Mouse (Mus musculus): ENCODE results near the gene Plppr3. TPM values are rescaled to one million over a fixed set of nuclear protein-coding genes. Genes with fewer than 3 reads are reported as not detected.

Plppr3 gene
- polyA plus RNA-seq, 1 experiment from 2014 or later = 16.4 TPM

DNA sequence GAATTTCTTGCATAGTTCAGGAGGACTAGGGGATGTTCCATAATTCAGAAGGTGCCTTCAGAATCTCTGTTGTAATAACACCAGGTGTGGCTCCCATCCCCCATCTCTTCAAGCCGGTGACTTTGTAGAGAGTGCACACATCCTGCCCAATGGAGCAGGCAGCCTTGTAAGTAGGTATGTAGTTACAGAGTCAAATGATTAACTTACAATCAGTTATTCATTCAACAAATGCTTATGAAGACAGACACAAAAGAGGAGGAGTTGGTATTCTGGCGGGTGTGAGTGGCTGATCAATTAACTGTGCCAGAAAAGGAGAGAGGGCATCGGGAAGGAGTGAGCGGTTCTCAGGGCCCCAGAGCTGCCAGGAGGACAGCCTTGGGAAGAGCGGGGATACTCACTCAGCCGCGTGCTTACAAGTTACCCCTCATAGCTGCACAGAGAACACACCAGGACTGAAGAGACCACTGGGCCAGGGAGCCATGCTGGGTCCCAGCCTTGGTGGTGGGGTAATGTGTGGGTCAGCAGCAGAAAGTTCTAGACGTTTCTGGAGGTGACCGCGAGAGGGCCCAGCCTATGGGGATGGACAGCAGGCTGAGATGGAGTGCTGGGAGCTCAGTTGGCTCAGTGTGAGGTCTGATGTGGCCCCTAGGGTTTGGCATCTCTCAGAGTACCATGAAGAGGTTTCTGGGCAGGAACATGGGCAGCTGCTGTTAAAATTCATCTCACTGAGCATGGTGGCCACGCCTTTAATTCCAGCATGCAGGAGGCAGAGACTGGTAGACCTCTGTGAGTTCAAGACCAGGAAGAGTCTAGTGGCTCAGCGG lies 58.6 kb downstream of the Plppr3 start:
- Histone ChIP-seq H3K36me3 (peaks cover 53% of the 10 kb centered on the region), H3K4me2 (no peak overlapping the region), H3K27me3 (replicated peaks) (no peaks in the 10 kb centered on the region), H3K9me3 (no peaks in the 10 kb centered on the region), H3K4me3 (no peak overlapping the region), H3K4me1 (0 out of 2 replicates have a peak, but pooled peaks cover 2% of the 10 kb centered on the region), H3K9ac (no peak overlapping the region), H3K27ac (replicated peaks) (no peak overlapping the region)
- 84% methylated on average over 12 of the region's 12 CpGs for WGBS
- ATAC-seq (ENCODE audit: extremely low read depth, insufficient number of reproducible peaks, low FRiP score, low TSS enrichment) = no peak

DNA sequence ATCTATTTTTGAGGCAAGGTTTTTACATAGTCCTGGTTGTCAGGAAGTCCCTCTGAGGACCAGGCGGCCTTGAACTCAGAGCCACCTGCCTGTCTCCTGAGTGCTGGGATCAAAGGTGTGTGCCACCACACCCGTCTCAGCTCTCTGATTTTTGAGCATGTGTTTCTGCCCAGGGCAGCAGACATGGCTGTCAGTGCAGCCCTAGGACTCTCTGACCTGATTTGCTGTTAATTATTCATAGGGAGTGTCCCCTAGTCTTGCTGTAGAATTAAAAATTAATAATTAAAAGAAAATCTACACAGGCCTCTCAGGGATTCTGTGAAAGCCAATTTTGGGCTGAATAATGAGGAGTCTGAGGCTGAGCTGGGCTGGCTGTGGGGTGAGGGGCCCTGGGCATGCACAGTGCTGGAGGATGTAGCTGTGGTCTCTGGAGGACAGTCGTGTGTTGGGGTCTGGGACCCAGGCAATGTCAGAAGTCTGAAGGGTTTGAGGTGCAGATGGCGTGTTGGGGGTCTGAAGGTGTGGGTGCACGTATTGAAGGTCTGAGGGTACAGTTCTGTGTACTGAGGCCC lies 60.1 kb downstream of the Plppr3 start:
- H3K4me1 ChIP-seq = 0 out of 2 replicates have a peak, but pooled peaks cover 2% of the 10 kb centered on the region
- peaks cover 58% of the 10 kb centered on the region for H3K36me3 ChIP-seq
- H3K27ac ChIP-seq (replicated peaks) = no peak overlapping the region
- H3K27me3 ChIP-seq (replicated peaks) = no peaks in the 10 kb centered on the region
- no peak for ATAC-seq (ENCODE audit: extremely low read depth, insufficient number of reproducible peaks, low FRiP score, low TSS enrichment)
- 74% methylated on average over 5 of the region's 5 CpGs for WGBS
- no peak overlapping the region for H3K9ac ChIP-seq
- H3K4me2 ChIP-seq = no peak overlapping the region
- no peak overlapping the region for H3K4me3 ChIP-seq
- H3K9me3 ChIP-seq = no peaks in the 10 kb centered on the region

DNA sequence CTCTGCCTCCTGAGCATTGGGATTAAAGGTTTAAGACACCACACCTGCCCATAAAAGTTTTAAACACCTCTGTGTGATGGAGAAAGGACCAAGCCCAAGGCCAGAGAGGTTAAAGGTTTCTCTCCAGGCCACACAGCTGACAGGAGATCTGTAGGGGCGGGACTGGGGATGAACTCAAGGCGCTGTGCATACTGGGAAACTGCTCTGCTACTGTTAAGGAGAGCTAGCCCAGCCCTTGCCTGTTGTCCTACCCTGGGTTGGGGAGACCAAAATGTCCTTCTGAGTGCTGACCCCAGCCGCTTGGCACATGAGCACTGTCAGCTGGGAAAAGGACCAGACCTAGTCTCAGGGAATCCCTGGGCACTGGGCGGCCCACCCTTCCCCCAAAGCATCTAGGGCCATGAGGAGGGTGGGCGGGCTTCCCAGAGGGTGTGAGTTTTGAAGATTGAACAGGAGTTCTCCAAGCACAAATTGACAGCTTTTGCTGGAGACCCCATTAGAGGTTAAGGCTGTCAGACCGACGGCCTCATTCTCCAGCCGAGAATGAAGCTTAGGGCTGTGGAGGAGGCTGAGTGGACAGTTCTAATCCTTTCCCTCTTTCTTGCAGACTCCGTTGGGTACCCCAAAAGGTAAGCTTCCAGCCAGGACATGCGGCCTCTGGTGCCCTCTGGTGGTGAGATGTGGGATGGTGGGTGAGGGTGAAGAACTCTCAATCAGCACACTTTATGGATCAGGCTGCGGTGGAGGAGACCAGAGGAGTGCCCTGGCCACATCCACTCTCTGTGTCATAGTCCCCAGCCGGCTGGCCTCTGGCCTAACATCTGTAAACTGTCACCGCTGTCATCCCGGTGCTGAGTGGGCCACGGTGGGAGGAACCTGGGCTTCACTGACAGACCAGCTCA lies 62.4 kb downstream of the Plppr3 start:
- Histone ChIP-seq H3K4me2 (no peak overlapping the region), H3K4me1 (peaks cover 11% of the 10 kb centered on the region), H3K27me3 (replicated peaks) (no peaks in the 10 kb centered on the region), H3K36me3 (peaks cover 60% of the 10 kb centered on the region), H3K27ac (replicated peaks) (no peak overlapping the region), H3K9me3 (no peaks in the 10 kb centered on the region), H3K9ac (peak overlapping the region; percentile 28; the same call in 1 of the 2 replicates), H3K4me3 (no peak overlapping the region)
- no peak for ATAC-seq (ENCODE audit: extremely low read depth, insufficient number of reproducible peaks, low FRiP score, low TSS enrichment)
- WGBS = 25% methylated on average over 15 of the region's 15 CpGs

Small RNA genes within 50 kb of the gene (microRNA-seq; reads per million reads assigned to microRNA genes)
- 0.61 reads per million for gene Mir6910

Other genes with a start within 250 kb of the Plppr3 start
- 1.9 and 2.6 TPM in 2 replicates for gene Shc2, start 236.7 kb downstream of the Plppr3 start, polyA plus RNA-seq (2015; fragmentation: Nextera tagmentation; extraction: Ambion mirVana)
- not detected in 2 replicates for gene Odf3l2, start 228.9 kb downstream of the Plppr3 start, polyA plus RNA-seq (2015; fragmentation: Nextera tagmentation; extraction: Ambion mirVana)
- gene Madcam1, start 210.1 kb downstream of the Plppr3 start, polyA plus RNA-seq (2015; fragmentation: Nextera tagmentation; extraction: Ambion mirVana) = 0.82 and 1.2 TPM in 2 replicates
- gene Tpgs1, start 205.3 kb downstream of the Plppr3 start, polyA plus RNA-seq (2015; fragmentation: Nextera tagmentation; extraction: Ambion mirVana) = 41.4 and 43.1 TPM in 2 replicates
- 122 and 136 TPM in 2 replicates for gene Cdc34, start 192.4 kb downstream of the Plppr3 start, polyA plus RNA-seq (2015; fragmentation: Nextera tagmentation; extraction: Ambion mirVana)
- gene Gzmm, start 185.6 kb downstream of the Plppr3 start, polyA plus RNA-seq (2015; fragmentation: Nextera tagmentation; extraction: Ambion mirVana) = 0.67 and 1.0 TPM in 2 replicates
- gene Bsg, start 170.1 kb downstream of the Plppr3 start, polyA plus RNA-seq (2015; fragmentation: Nextera tagmentation; extraction: Ambion mirVana) = 1,093 and 1,212 TPM in 2 replicates
- gene Hcn2, start 158.0 kb downstream of the Plppr3 start, polyA plus RNA-seq (2015; fragmentation: Nextera tagmentation; extraction: Ambion mirVana) = 0.06 and 0.09 TPM in 2 replicates
- 30.2 and 30.9 TPM in 2 replicates for gene Polrmt, start 128.1 kb downstream of the Plppr3 start, polyA plus RNA-seq (2015; fragmentation: Nextera tagmentation; extraction: Ambion mirVana)
- 0.17 TPM in 1 of 2 replicates, not detected in the other for gene Fgf22, start 119.6 kb downstream of the Plppr3 start, polyA plus RNA-seq (2015; fragmentation: Nextera tagmentation; extraction: Ambion mirVana)
- 61.4 and 66.3 TPM in 2 replicates for gene Rnf126, start 107.7 kb downstream of the Plppr3 start, polyA plus RNA-seq (2015; fragmentation: Nextera tagmentation; extraction: Ambion mirVana)
- 23.8 and 27.3 TPM in 2 replicates for gene Fstl3, start 97.4 kb downstream of the Plppr3 start, polyA plus RNA-seq (2015; fragmentation: Nextera tagmentation; extraction: Ambion mirVana)
- gene Prss57, start 83.7 kb downstream of the Plppr3 start, polyA plus RNA-seq (2015; fragmentation: Nextera tagmentation; extraction: Ambion mirVana) = 0.51 TPM in 1 of 2 replicates, not detected in the other
- gene Palm, start 81.1 kb downstream of the Plppr3 start, polyA plus RNA-seq (2015; fragmentation: Nextera tagmentation; extraction: Ambion mirVana) = 67.1 and 69.3 TPM in 2 replicates
- gene Misp, start 53.6 kb downstream of the Plppr3 start, polyA plus RNA-seq (2015; fragmentation: Nextera tagmentation; extraction: Ambion mirVana) = 1.2 and 1.4 TPM in 2 replicates
- gene Ptbp1, start 20.2 kb downstream of the Plppr3 start, polyA plus RNA-seq (2015; fragmentation: Nextera tagmentation; extraction: Ambion mirVana) = 122 and 141 TPM in 2 replicates
- gene Prtn3, start 158 bp downstream of the Plppr3 start, polyA plus RNA-seq (2015; fragmentation: Nextera tagmentation; extraction: Ambion mirVana) = 2.5 and 2.6 TPM in 2 replicates
- gene Elane, start 11.6 kb upstream of the Plppr3 start, polyA plus RNA-seq (2015; fragmentation: Nextera tagmentation; extraction: Ambion mirVana) = 0.25 and 0.96 TPM in 2 replicates
- not detected in 2 replicates for gene Cfd, start 16.2 kb upstream of the Plppr3 start, polyA plus RNA-seq (2015; fragmentation: Nextera tagmentation; extraction: Ambion mirVana)
- 41.8 and 42.1 TPM in 2 replicates for gene Med16, start 34.3 kb upstream of the Plppr3 start, polyA plus RNA-seq (2015; fragmentation: Nextera tagmentation; extraction: Ambion mirVana)
- 1.7 TPM in 1 of 2 replicates, not detected in the other for gene Gm26602, start 36.2 kb upstream of the Plppr3 start, polyA plus RNA-seq (2015; fragmentation: Nextera tagmentation; extraction: Ambion mirVana)
- 0.60 and 0.67 TPM in 2 replicates for gene Kiss1r, start 42.3 kb upstream of the Plppr3 start, polyA plus RNA-seq (2015; fragmentation: Nextera tagmentation; extraction: Ambion mirVana)
- gene R3hdm4, start 46.6 kb upstream of the Plppr3 start, polyA plus RNA-seq (2015; fragmentation: Nextera tagmentation; extraction: Ambion mirVana) = 95.6 and 100 TPM in 2 replicates
- 3.4 and 4.2 TPM in 2 replicates for gene Arid3a, start 52.4 kb upstream of the Plppr3 start, polyA plus RNA-seq (2015; fragmentation: Nextera tagmentation; extraction: Ambion mirVana)
- 72.4 and 80.9 TPM in 2 replicates for gene Wdr18, start 85.5 kb upstream of the Plppr3 start, polyA plus RNA-seq (2015; fragmentation: Nextera tagmentation; extraction: Ambion mirVana)
- 0.09 and 0.11 TPM in 2 replicates for gene Grin3b, start 96.1 kb upstream of the Plppr3 start, polyA plus RNA-seq (2015; fragmentation: Nextera tagmentation; extraction: Ambion mirVana)
- gene Tmem259, start 109.7 kb upstream of the Plppr3 start, polyA plus RNA-seq (2015; fragmentation: Nextera tagmentation; extraction: Ambion mirVana) = 10.6 and 12.8 TPM in 2 replicates
- 264 and 271 TPM in 2 replicates for gene Cnn2, start 114.0 kb upstream of the Plppr3 start, polyA plus RNA-seq (2015; fragmentation: Nextera tagmentation; extraction: Ambion mirVana)
- gene Abca7, start 121.9 kb upstream of the Plppr3 start, polyA plus RNA-seq (2015; fragmentation: Nextera tagmentation; extraction: Ambion mirVana) = 2.2 and 2.6 TPM in 2 replicates
- 5.5 and 6.5 TPM in 2 replicates for gene Arhgap45, start 142.0 kb upstream of the Plppr3 start, polyA plus RNA-seq (2015; fragmentation: Nextera tagmentation; extraction: Ambion mirVana)
- 149 and 154 TPM in 2 replicates for gene Polr2e, start 165.2 kb upstream of the Plppr3 start, polyA plus RNA-seq (2015; fragmentation: Nextera tagmentation; extraction: Ambion mirVana)
- 691 and 741 TPM in 2 replicates for gene Gpx4, start 172.5 kb upstream of the Plppr3 start, polyA plus RNA-seq (2015; fragmentation: Nextera tagmentation; extraction: Ambion mirVana)
- gene Sbno2, start 230.9 kb upstream of the Plppr3 start, polyA plus RNA-seq (2015; fragmentation: Nextera tagmentation; extraction: Ambion mirVana) = 9.1 and 10.1 TPM in 2 replicates
- gene Stk11, start 241.2 kb upstream of the Plppr3 start, polyA plus RNA-seq (2015; fragmentation: Nextera tagmentation; extraction: Ambion mirVana) = 12.0 and 13.0 TPM in 2 replicates